Mouse (Mus musculus) ovary, postnatal 14 days (tissue): ENCODE data around the gene Gm21970.
A peak's percentile ranks its signal among the peaks of the same experiment; 100 is the strongest.

Experiments
- DNase-seq: peaks from one replicate; pipeline ENCODE4 v3.0.0; 2022; ENCODE audit warnings: low spot score

The Gm21970 gene

GRCm38 (mm10) chr16:91372577-91373472 is 18.7 kb upstream of the Gm21970 start, which contains the start of gene Ifnar2:
Gene Ifnar2, plus strand, starts transcription at chr16:91372783.
- DNase-seq = peak; percentile 65

GRCm38 (mm10) chr16:91373473-91374252 is 17.9 kb upstream of the Gm21970 start:
- no peak for DNase-seq

GRCm38 (mm10) chr16:91374253-91374634 is 17.3 kb upstream of the Gm21970 start:
- no peak for DNase-seq

- no peak for DNase-seq
These were observed 14.8 kb upstream of the Gm21970 start for GRCm38 (mm10) chr16:91376701-91377100.

- DNase-seq = no peak
These were observed 13.0 kb upstream of the Gm21970 start for GRCm38 (mm10) chr16:91378431-91378986.

GRCm38 (mm10) chr16:91378991-91379390 is 12.5 kb upstream of the Gm21970 start:
- DNase-seq = no peak

- no peak for DNase-seq
These were observed 12.1 kb upstream of the Gm21970 start for GRCm38 (mm10) chr16:91379412-91379811.

- DNase-seq = no peak
These were observed 11.4 kb upstream of the Gm21970 start for GRCm38 (mm10) chr16:91380151-91380550.

GRCm38 (mm10) chr16:91381606-91382005 is 9.9 kb upstream of the Gm21970 start:
- no peak for DNase-seq

- no peak for DNase-seq
These were observed 9.2 kb upstream of the Gm21970 start for GRCm38 (mm10) chr16:91382261-91382790.

GRCm38 (mm10) chr16:91384221-91384620 is 7.3 kb upstream of the Gm21970 start:
- DNase-seq = no peak

- no peak for DNase-seq
These were observed 5.9 kb upstream of the Gm21970 start for GRCm38 (mm10) chr16:91385621-91386020.

- no peak for DNase-seq
These were observed 5.0 kb upstream of the Gm21970 start for GRCm38 (mm10) chr16:91386419-91387120.

- DNase-seq = no peak
These were observed 4.4 kb upstream of the Gm21970 start for GRCm38 (mm10) chr16:91387121-91387486.

GRCm38 (mm10) chr16:91390100-91390499 is 1.4 kb upstream of the Gm21970 start:
- no peak for DNase-seq

- no peak for DNase-seq
These were observed 3.4 kb downstream of the Gm21970 start for GRCm38 (mm10) chr16:91394826-91395410.

- no peak for DNase-seq
These were observed 4.3 kb downstream of the Gm21970 start for GRCm38 (mm10) chr16:91395633-91396392.

GRCm38 (mm10) chr16:91396844-91397537 is 5.5 kb downstream of the Gm21970 start:
- no peak for DNase-seq

- no peak for DNase-seq
These were observed 6.5 kb downstream of the Gm21970 start for GRCm38 (mm10) chr16:91398030-91398429.

GRCm38 (mm10) chr16:91398944-91399343 is 7.4 kb downstream of the Gm21970 start:
- no peak for DNase-seq
